Mouse (Mus musculus): ENCODE measurements around the gene Hykk. TPM values are rescaled to one million over a fixed set of nuclear protein-coding genes. Genes with fewer than 3 reads are reported as not detected.

Gene Hykk
- total and polyA plus RNA-seq, 3 experiments, result not detected

GRCm38 (mm10) chr9:54918781-54919180, 1.7 kb downstream of the Hykk start:
- TF ChIP-seq POLR2A (IDR thresholded peaks at IDR 0.05; ENCODE audit: control insufficient read depth in 1 of 2, insufficient read depth in 1 of 2, low read depth in 1 of 2, low read length in 2 of 2, poor library complexity in 1 of 2), result no peak
- no peaks in the 10 kb centered on the region for H3K36me3 ChIP-seq (ENCODE audit: control insufficient read depth in 1 of 2, insufficient read depth in 2 of 2, low read length in 2 of 2)
- DNase-seq (ENCODE audit: low read depth, low spot score), result no peak
- H3K27me3 ChIP-seq (ENCODE audit: control insufficient read depth in 1 of 2, insufficient read depth in 2 of 2, low read length in 2 of 2), result peaks cover 8% of the 10 kb centered on the region in 2 experiments
- H3K9me3 ChIP-seq (replicated peaks; ENCODE audit: insufficient read depth, low read length), result no peaks in the 10 kb centered on the region
- no peaks in the 10 kb centered on the region for H3K79me2 ChIP-seq (ENCODE audit: control insufficient read depth, insufficient read depth, low read length, poor library complexity)
- no peak overlapping the region for H3K27ac ChIP-seq (ENCODE audit: control insufficient read depth, low read depth, low read length)
- no peak overlapping the region for H3K9ac ChIP-seq (ENCODE audit: control insufficient read depth, low read depth, low read length, poor library complexity, severe bottlenecking)
- H3K4me3 ChIP-seq (ENCODE audit: control insufficient read depth in 1 of 2, insufficient read depth in 1 of 2, low read depth in 2 of 2, low read length in 2 of 2), result no peak overlapping the region
- H3K4me1 ChIP-seq (ENCODE audit: control insufficient read depth in 1 of 2, insufficient read depth in 2 of 2, low read length in 2 of 2), result no peaks in the 10 kb centered on the region

GRCm38 (mm10) chr9:54919946-54920345, 2.9 kb downstream of the Hykk start:
- H3K9ac ChIP-seq (ENCODE audit: control insufficient read depth, low read depth, low read length, poor library complexity, severe bottlenecking), result no peak overlapping the region
- H3K27ac ChIP-seq (ENCODE audit: control insufficient read depth, low read depth, low read length), result no peak overlapping the region
- TF ChIP-seq UBTF (IDR thresholded peaks at IDR 0.05; ENCODE audit: borderline replicate concordance, insufficient read depth, low read depth, low read length), result no peak
- TF ChIP-seq ZMIZ1 (IDR thresholded peaks at IDR 0.05; ENCODE audit: low read depth, low read length), result no peak
- TF ChIP-seq MAX (IDR thresholded peaks at IDR 0.05; ENCODE audit: low read length), result no peak
- no peak for TF ChIP-seq ELF1 (IDR thresholded peaks at IDR 0.05; ENCODE audit: low read depth, low read length)
- TF ChIP-seq TBP (IDR thresholded peaks at IDR 0.05; ENCODE audit: low read depth, low read length), result no peak
- TF ChIP-seq SMC3 (IDR thresholded peaks at IDR 0.05; ENCODE audit: low read depth, low read length), result no peak
- TF ChIP-seq USF2 (IDR thresholded peaks at IDR 0.05; ENCODE audit: borderline replicate concordance in 1 of 2, insufficient read depth in 1 of 2, low read depth in 1 of 2, low read length in 2 of 2), result no peak
- no peak for TF ChIP-seq E2F4 (IDR thresholded peaks at IDR 0.05; ENCODE audit: borderline replicate concordance, low read depth, low read length)
- TF ChIP-seq CHD1 (IDR thresholded peaks at IDR 0.05; ENCODE audit: low read depth, low read length), result no peak
- no peak for TF ChIP-seq NELFE (IDR thresholded peaks at IDR 0.05; ENCODE audit: low read depth, low read length)
- TF ChIP-seq MYB (IDR thresholded peaks at IDR 0.05; ENCODE audit: low read depth, low read length), result no peak
- no peak for TF ChIP-seq MAFK (IDR thresholded peaks at IDR 0.05; ENCODE audit: borderline replicate concordance, low read depth, low read length)
- TF ChIP-seq TAL1 (IDR thresholded peaks at IDR 0.05; ENCODE audit: low read length), result no peak
- TF ChIP-seq MEF2A (IDR thresholded peaks at IDR 0.05; ENCODE audit: extremely low read depth, insufficient replicate concordance, low read depth, low read length, poor library complexity, severe bottlenecking), result no peak
- no peak for TF ChIP-seq CTCF (IDR thresholded peaks at IDR 0.05 in 2 of 3, conservative IDR thresholded peaks at IDR 0.05 in 1 of 3; ENCODE audit: control insufficient read depth in 1 of 3, insufficient read depth in 1 of 3, low read depth in 2 of 3, low read length in 3 of 3, poor library complexity in 1 of 3, severe bottlenecking in 1 of 3)
- no peaks in the 10 kb centered on the region for H3K36me3 ChIP-seq (ENCODE audit: control insufficient read depth in 1 of 2, insufficient read depth in 2 of 2, low read length in 2 of 2)
- DNase-seq (ENCODE audit: low read depth, low spot score), result no peak
- no peaks in the 10 kb centered on the region for H3K9me3 ChIP-seq (replicated peaks; ENCODE audit: insufficient read depth, low read length)
- no peaks in the 10 kb centered on the region for H3K4me1 ChIP-seq (ENCODE audit: control insufficient read depth in 1 of 2, insufficient read depth in 2 of 2, low read length in 2 of 2)
- H3K79me2 ChIP-seq (ENCODE audit: control insufficient read depth, insufficient read depth, low read length, poor library complexity), result no peaks in the 10 kb centered on the region
- H3K27me3 ChIP-seq (ENCODE audit: control insufficient read depth in 1 of 2, insufficient read depth in 2 of 2, low read length in 2 of 2), result peaks cover 8% of the 10 kb centered on the region in 2 experiments
- H3K4me3 ChIP-seq (ENCODE audit: control insufficient read depth in 1 of 2, insufficient read depth in 1 of 2, low read depth in 2 of 2, low read length in 2 of 2), result no peak overlapping the region
